Mouse (Mus musculus): ENCODE data around the gene 1600002K03Rik.

DNA sequence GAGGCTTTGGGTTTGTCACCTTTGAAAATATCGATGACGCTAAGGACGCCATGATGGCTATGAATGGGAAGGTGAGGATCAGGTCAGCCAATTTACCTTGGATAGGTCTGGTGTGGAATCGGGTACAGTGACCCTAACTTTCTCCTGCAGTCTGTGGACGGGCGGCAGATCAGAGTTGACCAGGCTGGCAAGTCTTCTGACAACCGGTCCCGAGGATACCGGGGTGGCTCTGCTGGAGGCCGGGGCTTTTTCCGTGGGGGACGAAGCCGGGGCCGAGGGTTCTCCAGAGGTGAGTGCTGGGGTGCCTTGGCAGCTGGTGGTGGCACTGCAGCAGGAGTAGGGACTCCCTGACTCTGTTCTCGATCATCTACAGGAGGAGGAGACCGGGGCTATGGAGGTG is 2.7 kb upstream of the 1600002K03Rik start:
- TF ChIP-seq POLR2A (IDR thresholded peaks at IDR 0.05; ENCODE audit: borderline replicate concordance, insufficient read depth, low read length) (no peak), CTCF (IDR thresholded peaks at IDR 0.05; ENCODE audit: borderline replicate concordance, insufficient read depth, low read depth, low read length) (no peak)

All from cerebellum, adult 2 months (tissue).